Mouse (Mus musculus) heart, embryonic 14.5 days (tissue): ENCODE results near the gene Kctd3. TPM values are rescaled to one million over a fixed set of nuclear protein-coding genes. Genes with fewer than 3 reads are reported as not detected.

Experiments
- ATAC-seq: fragments of 200-750 bp; cut with Nextera tagmentation; 2 replicates; pipeline ENCODE4 v1.8.0; 2017; ENCODE audit warnings: low read depth, moderate TSS enrichment; ENCODE audit not compliant: insufficient number of reproducible peaks, insufficient read depth, low FRiP score
- H3K27ac ChIP-seq, 2 experiments: fragments of 200-500 bp in 1 of 2; fragments of 300-500 bp in 1 of 2; sonication (generic) in 1 of 2; replicated peaks in 1 of 2; 2 replicates each; pipeline ENCODE4 v1.5.1; 2012 to 2014; ENCODE audit warnings: low read depth in 2 of 2, low read length in 2 of 2, control low read depth in 1 of 2, mild to moderate bottlenecking in 1 of 2, mixed read lengths in 1 of 2; ENCODE audit not compliant: control insufficient read depth in 1 of 2, insufficient read depth in 1 of 2
- H3K27me3 ChIP-seq: fragments of 300-500 bp; sonication (generic); 2 replicates; pipeline ENCODE4 v1.6.1; 2014; ENCODE audit warnings: mild to moderate bottlenecking, low read length, control low read depth; ENCODE audit not compliant: control insufficient read depth, insufficient read depth
- H3K36me3 ChIP-seq: fragments of 300-500 bp; sonication (generic); 2 replicates; pipeline ENCODE4 v1.6.1; 2014; ENCODE audit warnings: mild to moderate bottlenecking, control low read depth, low read length, mixed read lengths; ENCODE audit not compliant: control insufficient read depth, insufficient read depth
- H3K4me1 ChIP-seq, 2 experiments: fragments of 200-500 bp in 1 of 2; fragments of 300-500 bp in 1 of 2; sonication (generic) in 1 of 2; 2 replicates each; pipeline ENCODE4 v1.6.1; 2012 to 2014; ENCODE audit warnings: low read length in 2 of 2, control low read depth in 1 of 2, mixed read lengths in 1 of 2; ENCODE audit not compliant: control insufficient read depth in 2 of 2, insufficient read depth in 2 of 2
- H3K4me2 ChIP-seq: fragments of 300-500 bp; sonication (generic); 2 replicates; pipeline ENCODE4 v1.6.1; 2014; ENCODE audit warnings: mild to moderate bottlenecking, low read length
- H3K4me3 ChIP-seq, 2 experiments: fragments of 200-500 bp in 1 of 2; fragments of 300-500 bp in 1 of 2; sonication (generic) in 1 of 2; 2 replicates each; pipeline ENCODE4 v1.5.1; 2012 to 2014; ENCODE audit warnings: low read length in 2 of 2, mild to moderate bottlenecking in 2 of 2, control low read depth in 1 of 2, low read depth in 1 of 2, moderate library complexity in 1 of 2; ENCODE audit not compliant: control insufficient read depth in 1 of 2, insufficient read depth in 1 of 2
- H3K9ac ChIP-seq: fragments of 300-500 bp; sonication (generic); 2 replicates; pipeline ENCODE4 v1.6.1; 2014; ENCODE audit warnings: mild to moderate bottlenecking, low read length
- H3K9me3 ChIP-seq: fragments of 300-500 bp; sonication (generic); 2 replicates; pipeline ENCODE4 v1.6.1; 2016; ENCODE audit warnings: low read length, control low read depth; ENCODE audit not compliant: control insufficient read depth
- WGBS: fragments of 180-500 bp; shearing (Covaris S2); extraction: QIAGEN DNeasy Blood & Tissue Kit; methylation state at CpG from one replicate; pipeline ENCODE4 v1.1.7; 2014; 5-methylcytosine and 5-hydroxymethylcytosine counted together
- polyA plus RNA-seq: library from polyadenylated mRNA; unstranded; fragments of >200 nt; fragmentation: Nextera tagmentation; extraction: Ambion mirVana; gene quantifications from 2 replicates; pipeline ENCODE4 v1.2.1, GENCODE M21; 2014

Gene Kctd3
- polyA plus RNA-seq, 1 experiment from 2014 or later = 25.9 TPM

DNA sequence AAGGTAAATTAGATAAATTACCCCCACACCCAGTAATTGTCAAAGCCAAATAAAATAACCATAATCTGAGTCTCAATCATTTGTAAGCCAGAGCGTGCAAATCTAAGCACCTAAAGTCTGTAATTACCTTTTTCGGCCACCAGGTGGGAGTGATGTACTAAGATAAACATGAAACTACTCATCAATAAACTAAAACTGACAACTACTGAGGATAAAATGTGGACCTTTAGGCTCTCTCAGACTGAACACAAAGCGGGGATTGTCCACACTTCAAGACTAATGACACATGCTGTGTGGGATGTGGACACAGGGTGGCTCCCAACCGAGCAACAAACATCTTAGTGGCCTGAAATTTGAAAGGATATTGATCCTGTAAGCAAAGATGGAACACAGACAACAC is 14.4 kb downstream of the Kctd3 start:
- no peaks in the 10 kb centered on the region for H3K27me3 ChIP-seq
- H3K9me3 ChIP-seq = no peaks in the 10 kb centered on the region
- no peak overlapping the region for H3K27ac ChIP-seq
- 52% methylated on average over 4 of the region's 4 CpGs for WGBS
- H3K36me3 ChIP-seq = peaks cover 79% of the 10 kb centered on the region
- H3K4me1 ChIP-seq = no peaks in the 10 kb centered on the region
- H3K4me2 ChIP-seq = no peak overlapping the region
- ATAC-seq = no peak
- H3K4me3 ChIP-seq = no peak overlapping the region
- H3K9ac ChIP-seq = no peak overlapping the region

DNA sequence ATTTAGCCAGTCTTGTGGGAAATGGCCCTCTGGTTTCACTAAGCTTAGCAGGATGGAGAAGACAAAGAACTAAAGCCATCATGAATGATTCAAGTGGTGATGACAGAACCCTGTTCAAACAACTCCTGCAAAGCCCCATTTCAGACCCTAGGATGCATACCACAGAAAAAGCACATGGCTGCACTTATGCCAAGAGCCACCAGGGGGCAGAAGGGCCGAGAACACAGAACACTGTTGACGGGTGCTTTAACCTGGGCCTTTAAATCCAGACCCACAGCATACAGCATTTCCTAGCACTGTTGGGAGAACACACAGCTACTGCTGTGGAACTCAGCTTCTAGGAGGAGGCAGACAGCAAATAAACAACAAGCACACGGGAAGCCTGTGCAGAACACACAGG is 27.6 kb downstream of the Kctd3 start:
- no peak overlapping the region for H3K4me2 ChIP-seq
- H3K4me3 ChIP-seq = no peak overlapping the region
- WGBS = 37% methylated on average over 3 of the region's 3 CpGs
- no peaks in the 10 kb centered on the region for H3K9me3 ChIP-seq
- no peak overlapping the region for H3K27ac ChIP-seq
- no peak for ATAC-seq
- H3K36me3 ChIP-seq = peaks cover 84% of the 10 kb centered on the region
- no peaks in the 10 kb centered on the region for H3K27me3 ChIP-seq
- no peak overlapping the region for H3K9ac ChIP-seq
- H3K4me1 ChIP-seq = no peaks in the 10 kb centered on the region

DNA sequence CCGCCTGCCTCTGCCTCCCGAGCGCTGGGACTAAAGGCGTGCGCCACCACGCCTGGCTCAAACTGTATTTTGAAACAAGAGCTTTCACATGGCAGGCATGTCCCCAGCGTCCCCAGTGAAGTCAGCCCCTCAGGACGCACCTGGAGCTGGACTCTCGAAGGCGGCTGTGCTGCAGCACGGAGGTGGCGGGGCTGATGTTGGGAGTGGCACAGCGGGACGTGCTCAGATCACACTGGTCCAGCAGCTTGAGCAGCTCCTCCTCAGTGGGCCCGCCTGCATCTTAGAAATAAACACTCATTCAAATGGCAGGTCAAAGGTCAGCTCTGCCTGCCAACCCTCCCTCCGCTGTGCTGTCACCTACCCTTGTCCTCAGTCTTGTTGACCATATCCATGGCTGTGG is 33.7 kb downstream of the Kctd3 start:
- Histone ChIP-seq H3K27ac (no peak overlapping the region), H3K9ac (no peak overlapping the region), H3K27me3 (no peaks in the 10 kb centered on the region), H3K36me3 (peaks cover 96% of the 10 kb centered on the region), H3K4me1 (no peaks in the 10 kb centered on the region), H3K4me3 (no peak overlapping the region), H3K4me2 (no peak overlapping the region), H3K9me3 (no peaks in the 10 kb centered on the region)
- ATAC-seq = no peak
- WGBS = 93% methylated on average over 16 of the region's 16 CpGs

DNA sequence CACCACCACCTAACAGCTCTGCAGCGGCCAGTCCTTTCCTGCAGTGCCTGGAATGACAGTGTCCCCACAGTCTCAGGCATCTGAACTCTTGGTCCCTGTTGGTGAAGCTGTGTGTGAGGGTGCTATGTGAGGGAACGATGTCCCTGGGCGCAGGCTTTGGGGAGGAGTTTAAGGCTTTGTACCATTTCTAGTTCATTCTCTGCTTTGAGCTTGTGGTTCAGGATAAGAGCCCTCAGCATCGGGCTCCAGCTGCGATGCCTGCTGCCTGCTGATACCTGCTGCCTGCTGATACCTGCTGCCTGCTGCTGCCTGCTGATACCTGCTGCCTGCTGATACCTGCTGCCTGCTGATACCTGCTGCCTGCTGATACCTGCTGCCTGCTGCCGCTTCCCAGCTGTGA is 34.6 kb downstream of the Kctd3 start:
- Histone ChIP-seq H3K27ac (no peak overlapping the region), H3K4me3 (no peak overlapping the region), H3K4me2 (no peak overlapping the region), H3K9ac (no peak overlapping the region), H3K9me3 (no peaks in the 10 kb centered on the region), H3K4me1 (no peaks in the 10 kb centered on the region), H3K36me3 (peaks cover 96% of the 10 kb centered on the region), H3K27me3 (no peaks in the 10 kb centered on the region)
- ATAC-seq = no peak
- 92% methylated on average over 6 of the region's 6 CpGs for WGBS

DNA sequence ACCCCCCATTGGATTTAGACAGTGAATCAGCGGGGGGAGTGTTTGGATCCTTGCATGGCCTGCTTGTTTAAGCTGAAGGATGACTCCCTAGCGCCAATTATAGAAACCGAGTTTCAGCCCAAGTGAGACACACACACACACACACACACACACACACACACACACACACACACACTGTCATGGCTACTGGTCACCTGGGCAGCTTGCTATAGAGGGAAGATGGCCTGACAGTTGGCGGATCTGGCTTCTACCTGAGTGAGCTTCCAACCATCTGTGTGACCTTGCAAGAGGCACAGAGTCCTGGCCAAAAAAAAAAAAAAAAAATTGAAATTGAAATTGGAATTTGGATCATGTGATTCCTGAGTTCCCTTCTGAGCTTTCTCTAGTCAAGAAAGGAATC is 55.1 kb downstream of the Kctd3 start:
- Histone ChIP-seq H3K27ac (no peak overlapping the region), H3K36me3 (no peaks in the 10 kb centered on the region), H3K9me3 (no peaks in the 10 kb centered on the region), H3K4me1 (no peaks in the 10 kb centered on the region; a peak in 1 of 4 replicates), H3K4me3 (no peak overlapping the region), H3K27me3 (no peaks in the 10 kb centered on the region), H3K9ac (no peak overlapping the region), H3K4me2 (no peak overlapping the region)
- no peak for ATAC-seq
- 78% methylated on average over 4 of the region's 4 CpGs for WGBS

DNA sequence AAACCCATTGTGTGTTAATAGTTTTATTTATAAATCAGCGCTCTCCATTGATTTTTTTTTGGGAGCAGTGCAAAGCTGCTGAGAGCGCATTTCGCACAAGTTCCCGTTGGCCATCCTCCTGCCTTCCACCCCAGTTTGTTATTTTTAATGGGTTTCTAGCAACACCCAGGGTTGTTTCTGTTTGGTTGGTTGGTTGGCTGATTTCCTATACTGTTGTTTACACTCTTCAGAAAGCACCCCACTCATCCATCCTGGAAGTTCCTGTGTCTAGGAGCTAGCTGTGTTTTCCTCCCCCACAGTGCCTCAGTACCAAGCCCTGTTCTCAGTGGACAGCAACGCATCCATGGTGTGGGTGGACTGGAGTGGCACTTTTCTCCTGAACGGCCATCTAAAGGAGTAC is 56.5 kb downstream of the Kctd3 start:
- H3K9ac ChIP-seq = no peak overlapping the region
- H3K4me3 ChIP-seq = no peak overlapping the region
- no peaks in the 10 kb centered on the region for H3K27me3 ChIP-seq
- H3K27ac ChIP-seq = no peak overlapping the region
- no peaks in the 10 kb centered on the region for H3K9me3 ChIP-seq
- no peak overlapping the region for H3K4me2 ChIP-seq
- ATAC-seq = no peak
- H3K4me1 ChIP-seq = no peaks in the 10 kb centered on the region; a peak in 1 of 4 replicates
- no peaks in the 10 kb centered on the region for H3K36me3 ChIP-seq
- WGBS = 90% methylated on average over 6 of the region's 6 CpGs

DNA sequence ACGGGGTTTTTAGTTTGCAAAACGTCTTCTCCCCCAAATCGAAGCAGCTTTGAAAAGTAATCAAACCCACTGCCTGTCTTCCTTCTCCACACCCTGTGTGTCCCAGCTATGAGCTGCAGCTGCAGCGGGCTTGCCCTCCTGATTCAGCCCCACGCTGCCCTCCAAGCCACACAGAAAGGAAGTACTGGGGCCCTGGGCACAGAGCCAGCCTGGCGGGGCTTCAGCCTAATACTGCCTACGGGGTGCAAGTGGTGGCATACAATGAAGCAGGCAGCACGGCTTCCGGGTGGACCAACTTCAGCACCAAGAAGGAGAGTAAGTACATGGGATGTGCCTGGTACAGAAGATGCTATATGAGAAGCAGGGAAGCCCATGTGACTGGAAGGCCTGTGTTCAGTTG is 59.4 kb downstream of the Kctd3 start:
- Histone ChIP-seq H3K4me3 (no peak overlapping the region), H3K36me3 (no peaks in the 10 kb centered on the region), H3K9me3 (no peaks in the 10 kb centered on the region), H3K27me3 (no peaks in the 10 kb centered on the region), H3K4me1 (no peaks in the 10 kb centered on the region; a peak in 1 of 4 replicates), H3K4me2 (no peak overlapping the region), H3K27ac (no peak overlapping the region), H3K9ac (no peak overlapping the region)
- WGBS = 60% methylated on average over 9 of the region's 9 CpGs
- ATAC-seq = no peak

DNA sequence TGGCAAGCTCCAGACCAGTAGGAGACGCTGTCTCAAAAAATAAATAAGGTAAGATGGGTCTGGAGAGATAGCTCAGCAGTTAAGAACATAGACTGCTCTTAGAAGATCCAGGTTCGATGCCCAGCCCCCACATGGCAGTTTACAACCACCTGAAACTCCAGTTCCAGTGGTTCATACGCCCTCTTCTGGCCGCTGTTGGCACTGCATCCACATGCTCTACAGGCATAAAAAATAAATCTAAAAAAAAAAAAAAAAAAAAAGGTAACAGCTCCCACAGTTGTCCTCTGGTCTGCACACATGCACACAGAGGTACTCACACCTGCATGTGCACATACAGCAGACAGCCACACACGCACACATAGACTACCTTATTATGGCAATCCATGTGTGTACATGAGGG is 59.8 kb downstream of the Kctd3 start:
- 54% methylated on average over 5 of the region's 5 CpGs for WGBS
- Histone ChIP-seq H3K36me3 (no peaks in the 10 kb centered on the region), H3K4me3 (no peak overlapping the region), H3K9me3 (no peaks in the 10 kb centered on the region), H3K27me3 (no peaks in the 10 kb centered on the region), H3K4me2 (no peak overlapping the region), H3K9ac (no peak overlapping the region), H3K27ac (no peak overlapping the region), H3K4me1 (no peaks in the 10 kb centered on the region; a peak in 1 of 4 replicates)
- ATAC-seq = no peak
